Mouse (Mus musculus) kidney, adult 2 months (tissue): ENCODE measurements around the gene Ifngr1. TPM values are rescaled to one million over a fixed set of nuclear protein-coding genes. Genes with fewer than 3 reads are reported as not detected.

Experiments
- DNase-seq: peaks from one replicate; pipeline ENCODE4 v3.0.0; 2021
- H3K27ac ChIP-seq: fragments of 200-500 bp; 2 replicates; pipeline ENCODE4 v1.5.1; 2012; ENCODE audit warnings: low read depth, low read length, control low read depth, inconsistent platforms; ENCODE audit not compliant: insufficient read depth
- H3K27me3 ChIP-seq: fragments of 200-500 bp; replicated peaks from 2 replicates; pipeline ENCODE4 v1.6.1; 2012; ENCODE audit warnings: mild to moderate bottlenecking, moderate library complexity, low read length, inconsistent platforms; ENCODE audit not compliant: control insufficient read depth, insufficient read depth
- H3K36me3 ChIP-seq: fragments of 200-500 bp; 2 replicates; pipeline ENCODE4 v1.6.1; 2012; ENCODE audit warnings: mild to moderate bottlenecking, moderate library complexity, low read length, inconsistent platforms; ENCODE audit not compliant: control insufficient read depth, insufficient read depth
- H3K4me1 ChIP-seq: fragments of 200-500 bp; 2 replicates; pipeline ENCODE4 v1.6.1; 2011; ENCODE audit warnings: low read length; ENCODE audit not compliant: control insufficient read depth, insufficient read depth
- H3K4me3 ChIP-seq: fragments of 200-500 bp; 2 replicates; pipeline ENCODE4 v1.5.1; 2011; ENCODE audit warnings: mild to moderate bottlenecking, low read depth, low read length, control low read depth; ENCODE audit not compliant: insufficient read depth
- CTCF ChIP-seq: fragments of 200-500 bp; conservative IDR thresholded peaks from 2 replicates; pipeline ENCODE4 v1.5.1; 2011; ENCODE audit warnings: low read depth, mild to moderate bottlenecking, control low read depth, low read length, moderate library complexity, mixed read lengths; ENCODE audit not compliant: insufficient read depth, insufficient read length
- POLR2A ChIP-seq: fragments of 200-500 bp; IDR thresholded peaks from one replicate; pipeline ENCODE4 v1.6.1; 2011; ENCODE audit warnings: low read depth, low read length, control low read depth
- WGBS: fragments of 180-500 bp; shearing (Covaris S2); methylation state at CpG from one replicate; pipeline ENCODE4 v1.1.7; 2018; 5-methylcytosine and 5-hydroxymethylcytosine counted together
- polyA plus RNA-seq: library from polyadenylated mRNA; depleted of rRNA; stranded (reverse); fragments of >200 nt; gene quantifications from 2 replicates; pipeline ENCODE4 v1.2.3, GENCODE M21; 2012

The Ifngr1 gene
- polyA plus RNA-seq, 1 experiment: 23.9 TPM

DNA sequence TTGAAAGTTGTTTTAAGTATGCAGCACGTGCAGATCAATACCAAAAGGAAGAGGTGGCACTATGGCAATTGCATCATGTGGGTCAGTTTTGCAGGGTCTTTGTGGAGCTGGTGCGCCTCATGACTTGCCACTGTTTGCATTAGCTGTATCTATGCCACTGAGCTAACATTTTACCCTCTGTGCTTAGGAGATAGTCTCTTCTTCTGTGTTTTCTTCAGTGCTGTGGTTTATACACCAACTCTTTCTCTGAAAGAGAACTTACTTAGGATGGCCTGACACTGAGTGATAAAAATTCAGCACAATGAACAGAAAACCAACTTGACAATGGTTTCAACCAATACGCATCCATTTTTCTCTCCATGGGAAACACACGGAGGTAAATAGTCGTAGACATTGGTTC is 5.9 kb upstream of the Ifngr1 start:
- no peak for DNase-seq
- WGBS: 97% methylated on average over 5 of the region's 5 CpGs
- Histone ChIP-seq H3K36me3 (no peaks in the 10 kb centered on the region), H3K27me3 (no peaks in the 10 kb centered on the region), H3K4me1 (peaks cover 3% of the 10 kb centered on the region; the same call in 1 of the 2 replicates), H3K27ac (no peak overlapping the region), H3K4me3 (no peak overlapping the region)
- TF ChIP-seq POLR2A (no peak), CTCF (no peak)

DNA sequence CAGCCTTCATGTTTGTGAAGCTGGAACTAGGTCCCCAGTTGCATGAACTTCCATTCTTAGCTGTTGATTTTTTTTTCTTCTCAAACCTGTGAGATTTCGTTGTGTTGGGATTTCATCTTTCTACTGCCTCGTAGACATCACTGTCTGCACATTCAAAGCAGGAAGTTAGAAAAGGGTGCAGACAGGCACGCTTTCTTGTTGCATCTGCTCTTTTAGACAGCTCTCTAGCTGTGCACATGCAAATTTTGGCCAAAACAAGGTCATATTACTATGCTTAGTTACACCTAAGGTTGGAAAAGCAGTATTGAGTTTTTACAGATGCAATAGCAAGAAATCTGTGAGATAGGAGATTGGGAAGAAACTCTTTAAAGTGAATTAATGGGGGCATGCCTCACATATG is 4.5 kb upstream of the Ifngr1 start:
- Histone ChIP-seq H3K4me3 (no peak overlapping the region), H3K36me3 (no peaks in the 10 kb centered on the region), H3K4me1 (peaks cover 5% of the 10 kb centered on the region; the same call in 1 of the 2 replicates), H3K27me3 (no peaks in the 10 kb centered on the region), H3K27ac (no peak overlapping the region)
- 77% methylated on average over 3 of the region's 3 CpGs for WGBS
- no peak for TF ChIP-seq CTCF
- TF ChIP-seq POLR2A: no peak
- DNase-seq: no peak

DNA sequence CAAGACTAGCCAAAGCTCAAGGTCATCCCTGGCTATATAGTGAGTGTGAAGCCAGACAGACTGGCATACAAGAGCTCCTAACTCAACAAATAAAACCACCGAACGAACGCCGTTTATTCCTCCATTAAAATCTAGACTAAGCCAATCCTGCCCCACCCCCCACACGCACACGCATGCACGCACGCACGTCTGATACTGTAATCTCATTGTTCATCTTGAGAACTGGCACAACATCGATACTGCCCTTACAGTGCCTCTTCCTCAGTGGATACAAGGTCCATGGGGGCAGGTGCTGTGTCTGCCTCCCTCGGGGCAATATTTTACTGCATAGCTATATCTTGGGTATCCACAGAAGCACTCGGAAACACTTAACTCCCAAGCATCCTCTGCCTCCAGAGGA is 2.1 kb upstream of the Ifngr1 start:
- TF ChIP-seq CTCF (no peak), POLR2A (no peak)
- H3K27me3 ChIP-seq: no peaks in the 10 kb centered on the region
- no peaks in the 10 kb centered on the region for H3K36me3 ChIP-seq
- DNase-seq: no peak
- no peak overlapping the region for H3K4me3 ChIP-seq
- 88% methylated on average over 12 of the region's 12 CpGs for WGBS
- H3K4me1 ChIP-seq: peaks cover 14% of the 10 kb centered on the region; the same call in 1 of the 2 replicates
- H3K27ac ChIP-seq: no peak overlapping the region

DNA sequence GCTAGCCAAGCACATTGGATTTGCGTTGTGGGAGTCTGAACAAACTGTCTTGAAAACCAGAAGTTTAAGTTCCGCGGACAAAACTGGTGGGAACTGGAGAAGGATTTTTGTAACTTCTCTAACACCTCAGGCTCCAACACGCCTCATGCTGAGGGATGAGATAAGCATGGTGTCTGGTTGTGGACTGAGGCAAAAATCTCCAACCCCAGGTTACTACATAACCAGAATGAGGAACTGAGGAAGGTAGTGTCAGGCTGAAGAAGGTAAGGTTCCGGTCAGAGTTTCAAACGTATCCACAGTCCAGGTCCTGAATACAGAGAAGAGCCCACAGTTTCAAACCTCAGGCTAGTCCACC is 486 bp upstream of the Ifngr1 start:
- DNase-seq: no peak
- WGBS: 23% methylated on average over 6 of the region's 6 CpGs

DNA sequence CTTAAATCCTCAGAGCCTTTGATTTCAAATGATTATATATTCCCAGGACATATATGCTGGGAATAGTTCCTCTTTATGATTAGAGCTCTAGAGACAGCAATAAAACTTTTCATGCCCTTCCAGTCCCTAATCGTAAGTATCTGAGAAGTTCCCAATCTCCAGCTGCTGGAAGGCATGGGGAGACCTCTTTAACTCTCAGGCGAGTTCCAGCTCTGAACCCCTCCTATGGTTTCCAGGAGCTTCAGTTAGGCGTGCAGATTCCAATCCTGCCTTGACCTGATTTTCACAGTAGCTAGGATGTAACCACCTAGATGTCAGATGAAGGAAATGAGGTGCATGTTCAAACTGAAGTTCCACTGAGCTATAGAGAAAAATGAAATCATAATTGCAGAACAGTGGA is 807 bp downstream of the Ifngr1 start:
- TF ChIP-seq CTCF: no peak
- TF ChIP-seq POLR2A: no peak
- no peak for DNase-seq
- Histone ChIP-seq H3K4me1 (peaks cover 18% of the 10 kb centered on the region; the same call in 1 of the 2 replicates), H3K27me3 (no peaks in the 10 kb centered on the region), H3K36me3 (no peaks in the 10 kb centered on the region), H3K27ac (peak overlapping the region; percentile 65; the same call in 1 of the 2 replicates), H3K4me3 (peak overlapping the region; percentile 60)
- WGBS: 2% methylated on average over 3 of the region's 3 CpGs

More for the DNA sequence above, 486 bp upstream of the Ifngr1 start:
- H3K36me3 ChIP-seq: no peaks in the 10 kb centered on the region
- peaks cover 18% of the 10 kb centered on the region; the same call in 1 of the 2 replicates for H3K4me1 ChIP-seq
- TF ChIP-seq CTCF (no peak), POLR2A (no peak)
- peak overlapping the region; percentile 34 for H3K4me3 ChIP-seq
- peak overlapping the region; percentile 33; the same call in 1 of the 2 replicates for H3K27ac ChIP-seq
- H3K27me3 ChIP-seq: no peaks in the 10 kb centered on the region

DNA sequence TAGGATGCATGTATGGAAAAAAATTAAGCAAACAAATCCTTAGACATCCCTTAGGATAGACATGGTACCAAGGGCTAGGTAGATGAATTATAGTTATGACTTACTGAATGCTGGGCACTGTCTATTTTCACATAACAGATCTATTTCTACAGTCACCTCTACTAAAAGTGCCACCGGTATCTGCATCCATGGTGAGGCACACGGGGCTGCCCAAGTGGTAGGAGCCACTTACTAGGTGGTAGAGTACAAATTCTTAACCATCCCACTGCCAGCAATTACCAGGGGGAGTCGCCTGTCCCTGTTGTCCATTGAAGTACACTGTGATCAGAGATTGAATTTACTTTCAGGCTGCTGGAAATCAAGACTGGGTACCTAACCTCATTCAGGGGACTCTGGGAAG is 1.5 kb downstream of the Ifngr1 start:
- H3K4me3 ChIP-seq: no peak overlapping the region
- H3K27ac ChIP-seq: no peak overlapping the region
- peaks cover 21% of the 10 kb centered on the region; the same call in 1 of the 2 replicates for H3K4me1 ChIP-seq
- WGBS: 73% methylated on average over 3 of the region's 3 CpGs
- TF ChIP-seq CTCF: no peak
- no peak for TF ChIP-seq POLR2A
- H3K36me3 ChIP-seq: no peaks in the 10 kb centered on the region
- no peak for DNase-seq
- no peaks in the 10 kb centered on the region for H3K27me3 ChIP-seq

DNA sequence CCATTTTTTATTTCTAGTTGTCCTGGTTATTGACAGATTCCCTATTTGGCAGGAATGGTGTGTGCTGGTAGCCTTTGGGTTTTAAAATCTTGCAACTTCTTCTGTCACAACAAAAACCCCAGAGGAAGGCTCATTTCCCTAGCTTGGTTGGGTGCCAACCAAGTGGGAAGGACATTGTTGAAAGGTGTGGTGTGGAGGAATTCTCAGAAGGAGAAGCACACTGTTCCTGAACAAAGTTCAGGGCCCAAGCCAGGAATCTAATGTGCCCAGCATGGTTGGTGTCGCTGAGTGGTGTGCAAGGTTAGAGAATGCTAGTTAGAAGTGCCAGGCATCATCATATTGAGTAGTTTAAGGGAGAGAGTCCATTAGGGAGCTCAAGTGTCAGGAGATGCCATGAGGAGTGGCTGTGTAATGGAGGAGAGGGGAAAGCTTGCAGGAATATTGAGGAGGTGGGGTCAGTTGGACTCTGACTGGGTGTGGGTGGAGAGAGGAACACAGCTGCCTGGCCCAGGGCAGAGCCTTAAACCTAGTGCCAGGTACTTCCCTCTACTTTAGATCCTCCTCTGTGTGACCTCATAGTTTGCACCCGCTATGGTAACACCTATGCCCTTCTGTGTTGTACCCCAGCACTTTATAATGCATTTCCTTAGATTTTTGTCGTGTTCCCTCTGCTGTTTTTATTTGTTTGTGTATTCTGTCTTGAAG is 2.6 kb downstream of the Ifngr1 start:
- Histone ChIP-seq H3K4me1 (peaks cover 22% of the 10 kb centered on the region; the same call in 1 of the 2 replicates), H3K27ac (peak overlapping the region; percentile 56), H3K36me3 (no peaks in the 10 kb centered on the region; the same call in 1 of the 2 replicates), H3K4me3 (no peak overlapping the region), H3K27me3 (no peaks in the 10 kb centered on the region)
- TF ChIP-seq CTCF: no peak
- no peak for TF ChIP-seq POLR2A
- DNase-seq: peak; percentile 83
- 39% methylated on average over 3 of the region's 3 CpGs for whole genome bisulfite sequencing
